Mouse (Mus musculus): ENCODE data around the gene Gm28053.

Gene Gm28053

GRCm38 (mm10) chr6:48696830-48697554 lies 21.4 kb upstream of the Gm28053 start:
- DNase-seq = no peak

GRCm38 (mm10) chr6:48697555-48697930 lies 20.9 kb upstream of the Gm28053 start:
- DNase-seq = no peak

DNA sequence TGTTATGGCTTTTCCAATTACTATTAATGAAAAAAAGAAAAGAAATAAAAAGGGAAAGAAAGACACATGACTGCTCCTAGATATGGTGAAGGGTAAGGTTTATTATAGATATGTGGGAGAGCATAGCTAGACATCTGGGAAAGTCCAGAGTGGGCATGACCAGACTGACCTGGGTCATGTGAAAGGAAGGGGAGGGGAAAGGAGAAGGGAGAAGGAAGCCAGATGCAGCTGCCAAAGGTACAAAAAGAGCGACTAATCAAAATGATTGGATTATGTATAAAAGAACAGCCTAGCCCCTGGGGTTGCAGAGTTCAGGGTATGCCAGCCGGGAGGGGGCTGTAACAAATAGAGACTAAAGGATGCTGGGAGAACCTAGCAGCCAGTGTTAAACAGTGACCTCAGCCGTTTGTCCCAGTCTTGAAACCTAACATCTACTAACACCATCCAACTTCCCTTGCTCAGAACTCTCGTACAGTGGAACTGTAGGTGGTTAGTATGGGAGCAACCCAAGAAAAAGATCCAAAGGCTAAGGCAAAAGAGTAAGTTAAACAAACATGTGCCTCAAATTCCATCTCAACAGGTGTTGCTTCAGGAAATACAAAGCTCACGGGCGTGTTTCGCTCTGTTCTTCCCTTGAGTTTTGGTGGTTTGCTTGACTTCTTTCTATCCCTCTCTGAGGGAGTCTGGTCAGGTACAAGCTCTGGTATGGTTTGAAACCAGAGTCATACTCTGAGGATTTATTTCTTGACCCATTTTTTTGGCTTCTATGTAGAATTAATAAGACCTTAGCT lies 20.1 kb upstream of the Gm28053 start:
- no peak for DNase-seq

DNA sequence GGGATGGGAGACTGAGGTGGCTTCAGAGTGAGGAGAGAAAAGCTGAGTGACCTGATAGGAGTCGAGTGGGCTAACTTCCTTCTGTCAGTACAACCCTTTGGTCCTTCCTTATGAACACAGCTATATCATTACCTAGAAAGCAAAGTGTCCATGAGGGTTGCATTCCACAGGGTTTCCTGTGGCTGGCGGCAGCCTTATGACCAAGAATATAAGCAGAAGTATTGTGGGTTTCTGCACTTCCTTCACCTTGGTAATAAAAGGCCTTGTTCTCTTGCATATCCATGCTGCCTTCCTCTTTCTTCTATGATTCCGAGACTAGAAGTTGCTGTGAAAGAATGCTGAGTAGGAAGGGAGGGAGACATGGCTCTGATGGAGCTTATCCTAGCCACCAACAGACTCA lies 19.5 kb upstream of the Gm28053 start:
- no peak for DNase-seq

- no peak for DNase-seq
Measured at GRCm38 (mm10) chr6:48700251-48701075, 17.9 kb upstream of the Gm28053 start.

- DNase-seq = no peak
Measured at GRCm38 (mm10) chr6:48702146-48702545, 16.3 kb upstream of the Gm28053 start.

DNA sequence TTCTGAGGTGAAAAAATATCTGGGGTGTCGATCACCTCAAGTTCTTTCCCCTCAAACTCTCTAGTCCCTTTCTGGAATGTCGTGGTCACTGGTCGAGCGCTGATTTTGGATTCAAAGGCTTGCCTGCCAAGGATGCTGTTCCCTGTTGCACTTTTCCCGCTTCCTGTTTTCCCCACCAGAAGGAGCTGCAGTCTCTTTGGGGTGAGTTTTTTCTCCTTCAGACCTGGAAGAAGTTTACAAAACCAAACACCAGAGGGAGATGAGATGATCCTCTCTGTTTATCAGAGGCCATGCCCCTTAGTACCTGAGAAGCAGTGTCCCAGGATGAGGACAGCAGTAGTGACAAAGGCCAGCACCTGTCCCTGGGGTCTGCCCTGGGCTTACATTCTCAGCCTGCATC lies 15.8 kb upstream of the Gm28053 start:
- no peak for DNase-seq

DNA sequence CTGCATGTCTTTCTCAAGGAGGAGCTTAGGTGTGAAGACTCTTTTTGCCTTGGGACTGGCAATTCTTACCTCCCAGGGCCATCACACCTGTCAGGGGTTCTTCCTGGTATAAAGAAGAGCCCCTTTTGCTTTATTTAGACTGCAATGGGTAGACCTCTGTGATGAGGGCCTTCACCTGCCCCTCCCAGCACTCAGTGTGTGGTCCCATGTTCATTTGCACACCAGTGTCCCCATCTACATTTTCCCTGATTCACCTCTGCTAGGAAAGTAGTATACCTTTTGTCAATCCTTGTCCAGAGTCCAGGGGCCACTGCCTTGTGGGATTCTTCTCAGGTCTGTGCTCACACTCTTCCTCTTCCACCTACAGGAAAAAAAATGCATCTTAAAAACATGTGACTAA lies 14.3 kb upstream of the Gm28053 start:
- no peak for DNase-seq

GRCm38 (mm10) chr6:48706130-48706529 lies 12.3 kb upstream of the Gm28053 start:
- no peak for DNase-seq

DNA sequence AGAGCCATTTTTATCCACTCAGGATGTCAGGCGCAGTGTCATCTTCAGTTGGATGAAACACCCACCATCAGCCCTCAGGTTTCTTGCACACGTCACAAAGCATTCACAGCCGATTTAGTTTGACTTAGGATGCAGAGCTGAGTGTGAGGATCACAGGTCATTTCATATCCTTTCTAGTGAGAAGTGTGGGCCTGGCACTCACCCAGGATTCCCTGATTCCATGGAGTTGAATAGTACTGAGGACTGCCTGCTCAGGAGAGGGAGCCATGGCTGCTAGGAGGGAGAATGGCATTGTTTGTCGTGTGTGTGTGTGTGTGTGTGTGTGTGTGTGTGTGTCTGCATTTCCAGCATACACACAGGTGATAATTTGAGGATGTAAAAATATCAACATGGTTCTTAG lies 1.9 kb downstream of the Gm28053 start:
- DNase-seq = no peak

DNA sequence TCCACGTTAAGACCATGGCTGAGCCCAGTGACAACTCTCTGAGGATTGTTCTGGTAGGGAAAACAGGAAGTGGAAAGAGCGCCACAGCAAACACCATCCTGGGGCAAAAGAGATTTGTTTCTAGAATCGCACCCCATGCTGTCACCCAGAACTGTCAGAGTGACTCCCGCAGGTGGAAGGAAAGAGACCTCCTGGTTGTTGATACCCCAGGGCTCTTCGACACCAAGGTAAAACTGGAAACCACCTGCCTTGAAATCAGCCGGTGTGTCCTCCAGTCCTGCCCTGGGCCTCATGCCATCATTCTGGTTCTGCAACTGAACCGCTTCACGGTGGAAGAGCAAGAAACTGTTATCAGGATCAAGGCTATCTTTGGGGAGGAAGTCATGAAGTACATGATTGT lies 5.1 kb downstream of the Gm28053 start:
- DNase-seq = no peak

DNA sequence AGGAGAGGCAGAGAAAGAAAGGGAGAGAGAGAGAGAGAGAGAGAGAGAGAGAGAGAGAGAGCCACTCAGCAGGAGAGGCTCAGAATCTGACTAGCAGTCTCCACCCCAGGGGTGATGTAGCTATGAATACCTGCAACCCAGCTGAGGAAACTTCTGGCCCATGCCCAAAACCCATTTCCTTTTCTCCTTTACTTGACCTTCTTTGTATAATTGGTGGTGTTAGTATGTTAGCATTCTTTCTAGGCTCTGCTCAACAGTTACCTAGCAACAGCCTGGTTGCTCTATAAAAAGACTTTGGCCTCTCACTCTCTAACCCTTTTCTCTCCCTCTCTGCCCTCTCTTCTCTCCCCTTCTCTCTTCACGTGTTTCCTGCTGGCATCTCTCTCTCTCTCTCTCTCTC lies 7.1 kb downstream of the Gm28053 start:
- DNase-seq = no peak

GRCm38 (mm10) chr6:48727761-48728160 lies 9.4 kb downstream of the Gm28053 start:
- no peak for DNase-seq

DNA sequence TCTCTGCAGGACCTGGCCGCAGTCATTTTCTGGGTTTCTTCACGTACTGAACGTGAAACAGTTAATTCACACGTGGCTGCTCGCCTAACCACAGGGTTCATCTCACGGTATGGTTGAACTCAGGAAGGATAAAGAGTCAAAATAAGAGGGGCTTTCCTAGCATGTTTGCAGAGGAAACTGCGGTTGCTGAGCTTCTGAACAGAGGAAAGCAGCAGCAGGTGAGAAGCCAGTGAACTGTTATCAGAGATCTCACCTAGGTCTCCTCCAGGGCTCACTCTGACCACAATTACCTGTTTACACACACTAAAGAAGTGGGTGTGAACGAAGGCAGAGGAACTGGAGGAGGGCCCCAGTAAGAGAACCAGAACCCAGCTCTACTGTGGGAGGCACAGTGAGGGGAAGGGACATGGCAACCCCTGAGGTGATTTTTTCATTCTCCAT lies 14.5 kb downstream of the Gm28053 start:
- no peak for DNase-seq

DNA sequence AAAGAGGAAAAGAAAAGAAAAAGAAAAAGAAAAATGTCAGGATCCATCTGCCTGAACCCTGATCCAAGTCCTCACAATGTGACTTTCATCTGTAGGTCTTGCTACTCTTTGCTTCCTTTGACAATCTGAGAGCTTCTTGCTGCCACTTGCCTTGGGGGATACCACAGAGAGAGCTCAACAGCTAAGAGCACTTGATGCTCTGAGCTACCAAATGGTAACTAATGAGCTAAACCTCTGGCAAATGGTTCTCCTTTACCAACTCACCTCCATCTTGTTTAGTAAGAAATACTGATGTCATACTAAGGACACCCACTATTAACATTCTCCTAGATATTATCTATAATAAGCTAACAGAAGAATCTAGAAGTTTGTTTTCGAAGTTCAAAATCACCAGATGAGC lies 15.3 kb downstream of the Gm28053 start:
- no peak for DNase-seq

GRCm38 (mm10) chr6:48737053-48737452 lies 18.6 kb downstream of the Gm28053 start:
- no peak for DNase-seq

DNA sequence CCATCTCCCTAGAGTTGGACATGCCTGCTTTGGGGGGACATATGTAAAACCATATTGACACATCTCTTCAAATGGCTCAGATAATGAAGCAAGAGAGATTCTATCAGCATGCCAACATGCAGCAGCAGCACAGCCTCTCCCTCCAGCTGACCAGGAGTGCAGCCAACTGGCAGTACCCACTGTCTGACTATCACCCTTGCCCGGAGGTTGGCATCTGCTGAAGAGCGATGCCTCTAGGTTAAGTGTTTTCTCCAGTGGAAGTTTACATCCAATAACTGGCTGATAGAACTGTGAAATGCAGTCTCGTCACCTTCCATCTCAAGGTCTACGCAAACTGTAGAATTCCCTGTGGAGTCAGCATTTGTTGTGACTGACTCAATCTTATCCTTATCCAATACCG lies 19.3 kb downstream of the Gm28053 start:
- no peak for DNase-seq

DNA sequence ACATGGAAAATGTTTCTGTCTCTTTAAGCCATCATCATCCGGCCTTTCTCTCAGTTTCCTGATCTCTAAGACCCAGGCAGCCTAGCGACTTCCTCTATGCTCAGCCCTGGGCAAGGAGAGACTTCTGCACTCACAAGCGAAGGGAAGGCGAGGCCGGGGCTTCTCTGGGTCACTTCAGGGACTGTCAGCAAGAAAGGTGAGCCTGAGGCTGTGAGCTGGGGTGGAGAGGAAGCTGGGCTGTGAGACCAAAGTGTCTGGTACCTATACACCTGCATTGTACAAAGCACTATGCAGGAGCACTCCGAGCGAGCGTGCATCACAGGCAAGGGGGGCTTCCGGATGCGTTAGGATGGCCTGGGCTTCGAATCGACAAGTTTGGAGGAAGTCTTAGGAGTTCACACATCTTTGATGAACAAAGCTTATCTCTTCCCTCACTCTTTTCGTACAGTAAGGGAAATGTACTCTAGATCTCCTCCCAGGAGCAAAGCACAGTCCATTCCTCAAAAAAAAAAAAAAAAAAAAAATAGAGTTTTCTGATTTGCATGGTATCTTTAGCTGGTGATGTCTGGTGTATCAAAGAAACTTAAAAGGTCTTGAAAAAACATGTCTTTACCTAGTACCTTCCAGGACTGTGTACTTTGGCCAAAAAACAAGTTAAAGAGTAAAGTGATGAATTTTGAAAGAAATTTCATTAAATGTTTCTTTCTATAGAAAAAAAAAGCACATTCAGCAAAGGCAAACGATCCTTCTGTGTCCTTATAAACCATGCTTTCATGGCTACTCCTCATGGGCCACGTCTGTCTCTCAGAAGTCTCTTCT lies 20.8 kb downstream of the Gm28053 start, which contains the start of gene Gimap1:
Gene Gimap1, plus strand, starts transcription at position 94 of the 819 bp plus-strand sequence.
- no peak for DNase-seq

DNA sequence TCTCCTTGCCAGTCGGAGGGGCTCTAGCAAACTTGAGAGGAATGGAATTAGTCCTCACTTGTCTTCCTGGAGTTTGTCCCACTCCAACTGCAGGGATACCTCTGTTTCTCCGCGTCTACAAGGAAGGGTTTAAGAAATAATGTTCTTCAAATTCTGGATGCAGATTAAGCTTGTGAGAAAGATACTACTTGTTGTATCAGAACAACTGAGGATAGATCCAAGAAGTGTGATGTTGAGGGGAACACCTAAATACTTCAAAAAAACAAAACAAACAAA lies 21.3 kb downstream of the Gm28053 start:
- no peak for DNase-seq

GRCm38 (mm10) chr6:48740501-48741169 lies 22.2 kb downstream of the Gm28053 start:
- no peak for DNase-seq

DNA sequence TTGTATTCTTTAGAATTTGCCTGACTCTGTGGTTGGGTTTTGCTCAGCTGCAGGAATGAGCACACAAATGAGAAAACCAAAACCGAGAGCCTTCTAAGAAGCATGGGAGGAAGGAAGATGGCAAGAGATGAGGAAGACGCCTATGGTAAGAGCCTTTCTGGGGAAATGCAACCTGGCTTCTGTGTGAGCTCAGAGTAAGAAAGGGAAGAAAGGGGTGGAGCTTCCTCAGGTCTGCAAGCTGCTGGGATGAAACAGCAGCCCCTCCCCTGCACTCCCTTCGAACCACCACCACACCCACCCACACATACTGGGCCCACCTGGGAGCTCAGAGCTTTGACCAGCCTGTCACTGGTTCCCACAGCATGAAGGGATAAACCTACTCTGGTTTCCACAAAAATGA lies 22.9 kb downstream of the Gm28053 start:
- DNase-seq = no peak

DNA sequence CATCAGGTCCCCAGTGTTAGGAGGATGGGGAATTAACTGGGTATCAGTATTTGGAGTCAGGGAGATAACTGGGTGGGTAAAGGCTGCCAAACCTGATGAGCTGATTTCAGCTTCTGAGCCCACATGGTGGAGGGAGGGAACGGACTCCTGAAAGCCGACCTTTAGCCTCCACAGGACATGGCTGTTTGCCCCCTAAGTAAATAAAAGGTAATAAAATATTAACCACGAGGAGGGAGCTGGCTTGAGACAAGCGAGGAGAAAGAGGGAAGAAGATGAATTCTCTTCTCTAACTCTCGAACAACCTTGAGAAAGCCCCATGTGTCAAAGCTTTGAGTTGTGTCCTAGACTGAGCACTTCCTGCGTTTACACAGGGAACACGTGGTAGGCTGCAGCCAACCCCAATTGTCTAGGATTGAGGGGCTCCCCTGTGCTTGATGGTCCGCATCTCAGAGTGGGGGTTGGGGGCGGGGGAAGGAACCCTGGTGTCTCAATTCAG lies 23.4 kb downstream of the Gm28053 start:
- DNase-seq = no peak
